ENCODE assay signal across 8 mouse cellular contexts in genomic region chr12:84132265-84132664, GRCm38 (mm10). TPM values are rescaled to one million over a fixed set of nuclear protein-coding genes. Genes with fewer than 3 reads are reported as not detected.
A peak's percentile ranks its signal among the peaks of the same experiment; 100 is the strongest.
DNase-seq lines count a peak whose midpoint lies in the region; ATAC-seq and TF ChIP-seq lines count a peak whose summit lies in the region.

No protein-coding gene starts in this region.

- TF ChIP-seq CTCF in lung, embryonic 14.5 days (IDR thresholded peaks at IDR 0.05; ENCODE audit: low read depth) = peak; percentile 73

- WGBS in heart, embryonic 11.5 days (ENCODE audit: insufficient replicate concordance) = 61% methylated on average over 3 of the region's 3 CpGs
- WGBS in lung, embryonic 14.5 days = 56% methylated on average over 3 of the region's 3 CpGs
- 64% methylated on average over 3 of the region's 3 CpGs for WGBS in hindbrain, embryonic 12.5 days

- no peak overlapping the region for H3K4me3 ChIP-seq in heart, embryonic 11.5 days (ENCODE audit: low read depth, low read length)
- H3K4me3 ChIP-seq in lung, embryonic 14.5 days (ENCODE audit: low read depth, low read length) = no peak overlapping the region
- no peak overlapping the region for H3K4me3 ChIP-seq in hindbrain, embryonic 12.5 days

- H3K4me2 ChIP-seq in heart, embryonic 11.5 days = no peak overlapping the region
- no peak overlapping the region for H3K4me2 ChIP-seq in lung, embryonic 14.5 days
- H3K4me2 ChIP-seq in hindbrain, embryonic 12.5 days (replicated peaks) = no peak overlapping the region

- H3K36me3 ChIP-seq in heart, embryonic 11.5 days (ENCODE audit: control insufficient read depth, insufficient read depth, low read length) = peaks cover 8% of the 10 kb centered on the region; the same call in 1 of the 2 replicates
- H3K36me3 ChIP-seq in lung, embryonic 14.5 days (ENCODE audit: insufficient read depth) = peaks cover 29% of the 10 kb centered on the region; the same call in 1 of the 2 replicates
- H3K36me3 ChIP-seq in hindbrain, embryonic 12.5 days = peaks cover 51% of the 10 kb centered on the region

- H3K4me1 ChIP-seq in heart, embryonic 11.5 days (ENCODE audit: control insufficient read depth, insufficient read depth, low read length) = no peaks in the 10 kb centered on the region
- no peaks in the 10 kb centered on the region for H3K4me1 ChIP-seq in lung, embryonic 14.5 days (ENCODE audit: insufficient read depth)
- no peaks in the 10 kb centered on the region for H3K4me1 ChIP-seq in hindbrain, embryonic 12.5 days

- no peaks in the 10 kb centered on the region for H3K27me3 ChIP-seq in heart, embryonic 11.5 days (ENCODE audit: control insufficient read depth, insufficient read depth, low read length)
- no peaks in the 10 kb centered on the region for H3K27me3 ChIP-seq in lung, embryonic 14.5 days (ENCODE audit: insufficient read depth, low read length)
- no peaks in the 10 kb centered on the region for H3K27me3 ChIP-seq in hindbrain, embryonic 12.5 days

- no peaks in the 10 kb centered on the region for H3K9me3 ChIP-seq in heart, embryonic 11.5 days (replicated peaks; ENCODE audit: control insufficient read depth, low read length)
- no peaks in the 10 kb centered on the region for H3K9me3 ChIP-seq in lung, embryonic 14.5 days (ENCODE audit: low read depth, low read length)
- no peaks in the 10 kb centered on the region for H3K9me3 ChIP-seq in hindbrain, embryonic 12.5 days (replicated peaks)

- ATAC-seq in heart, embryonic 11.5 days (replicated peaks; ENCODE audit: insufficient number of reproducible peaks, low FRiP score, low TSS enrichment) = no peak
- no peak for ATAC-seq in lung, embryonic 14.5 days (ENCODE audit: insufficient read depth)
- ATAC-seq in hindbrain, embryonic 12.5 days (ENCODE audit: low FRiP score) = no peak

- H3K9ac ChIP-seq in heart, embryonic 11.5 days (ENCODE audit: low read depth, low read length) = no peak overlapping the region
- H3K9ac ChIP-seq in lung, embryonic 14.5 days = no peak overlapping the region
- no peak overlapping the region for H3K9ac ChIP-seq in hindbrain, embryonic 12.5 days

- peak; percentile 41 for DNase-seq in heart, postnatal 4 days
- DNase-seq in A20 (ENCODE audit: low read depth, low spot score) (peak; percentile 60), R1 (ENCODE audit: low read depth, low spot score) (peak; percentile 76)
- peak; percentile 61 for DNase-seq in lung, embryonic 14.5 days
- DNase-seq in frontal cortex, postnatal 36 days (ENCODE audit: low spot score in 2 of 2) = no peak
- no peak for DNase-seq in layer of hippocampus, adult 18-20 months (ENCODE audit: low spot score in 2 of 2)

- no peak overlapping the region for H3K27ac ChIP-seq in heart, embryonic 11.5 days (ENCODE audit: low read depth, low read length)
- no peak overlapping the region for H3K27ac ChIP-seq in lung, embryonic 14.5 days (ENCODE audit: low read depth)
- no peak overlapping the region for H3K27ac ChIP-seq in hindbrain, embryonic 12.5 days

RNA-seq across cellular contexts. Expression of gene Pnma1, which starts 16.0 kb away (rescaled TPM):
- total RNA-seq in heart, postnatal 4 days (2021) = under 1 TPM; 0.54 to 0.62 TPM
- 0.50 and 0.62 TPM in 2 replicates for polyA plus RNA-seq in heart, embryonic 11.5 days (2014; fragmentation: Nextera tagmentation; extraction: Ambion mirVana)
- polyA plus RNA-seq in lung, embryonic 14.5 days (2014; fragmentation: Nextera tagmentation; extraction: Ambion mirVana) = 0.68 and 0.79 TPM in 2 replicates
- total RNA-seq in layer of hippocampus, adult 18-20 months (2021) = 1 to 10 TPM; 2.9 to 3.0 TPM
- polyA plus RNA-seq in hindbrain, embryonic 12.5 days (2016; fragmentation: Nextera tagmentation; extraction: Ambion mirVana) = 3.8 and 4.2 TPM in 2 replicates

RNA-seq across cellular contexts. Expression of gene Dnal1, which starts 18.1 kb away (rescaled TPM):
- 10 to 100 TPM in 1 of 2 experiments, 1 to 10 TPM in 1; 9.2 to 12.3 TPM for total RNA-seq in heart, postnatal 4 days (2021)
- 2.9 and 3.1 TPM in 2 replicates for polyA plus RNA-seq in heart, embryonic 11.5 days (2014; fragmentation: Nextera tagmentation; extraction: Ambion mirVana)
- 4.1 and 5.2 TPM in 2 replicates for polyA plus RNA-seq in lung, embryonic 14.5 days (2014; fragmentation: Nextera tagmentation; extraction: Ambion mirVana)
- 10 to 100 TPM; 96.6 to 97.1 TPM for total RNA-seq in layer of hippocampus, adult 18-20 months (2021)
- polyA plus RNA-seq in hindbrain, embryonic 12.5 days (2016; fragmentation: Nextera tagmentation; extraction: Ambion mirVana) = 8.7 and 11.2 TPM in 2 replicates

RNA-seq across cellular contexts. Expression of gene Acot6, which starts 31.8 kb away (rescaled TPM):
- 1 to 10 TPM; 2.9 to 3.4 TPM for total RNA-seq in heart, postnatal 4 days (2021)
- polyA plus RNA-seq in heart, embryonic 11.5 days (2014; fragmentation: Nextera tagmentation; extraction: Ambion mirVana) = 0.89 and 1.0 TPM in 2 replicates
- polyA plus RNA-seq in lung, embryonic 14.5 days (2014; fragmentation: Nextera tagmentation; extraction: Ambion mirVana) = 1.8 and 2.3 TPM in 2 replicates
- total RNA-seq in layer of hippocampus, adult 18-20 months (2021) = 1 to 10 TPM; 5.2 to 5.5 TPM
- 1.0 and 1.3 TPM in 2 replicates for polyA plus RNA-seq in hindbrain, embryonic 12.5 days (2016; fragmentation: Nextera tagmentation; extraction: Ambion mirVana)

Comparison
In these comparisons a context has a peak if more than half of its experiments do, and no peak if none do; other contexts are left out.
1. DNase-seq: peak in heart, postnatal 4 days (single experiment), A20 (single experiment), R1 (single experiment) and lung, embryonic 14.5 days (single experiment); none in frontal cortex, postnatal 36 days (0 of 2) and layer of hippocampus, adult 18-20 months (0 of 2).